Mouse (Mus musculus) midbrain, postnatal 0 days (tissue): ENCODE results near the gene Hhatl. TPM values are rescaled to one million over a fixed set of nuclear protein-coding genes. Genes with fewer than 3 reads are reported as not detected.

ENCODE experiments used
- ATAC-seq: fragments of 200-750 bp; cut with Nextera tagmentation; 2 replicates; pipeline ENCODE4 v1.8.0; 2017; ENCODE audit warnings: moderate number of reproducible peaks, mild to moderate bottlenecking, moderate TSS enrichment, moderate library complexity; ENCODE audit not compliant: low FRiP score
- DNase-seq: peaks from one replicate; pipeline ENCODE4 v3.0.0-alpha.2; 2015; ENCODE audit warnings: low spot score
- H3K27ac ChIP-seq: fragments of 300-500 bp; sonication (generic); 2 replicates; pipeline ENCODE4 v1.5.1; 2014; ENCODE audit warnings: low read depth, mild to moderate bottlenecking, low read length, mixed read lengths
- H3K27me3 ChIP-seq: fragments of 300-500 bp; sonication (generic); 2 replicates; pipeline ENCODE4 v1.6.1; 2014; ENCODE audit warnings: low read length, control low read depth, mixed read lengths; ENCODE audit not compliant: insufficient read depth
- H3K36me3 ChIP-seq: fragments of 300-500 bp; sonication (generic); 2 replicates; pipeline ENCODE4 v1.6.1; 2014; ENCODE audit warnings: low read length, control low read depth, mixed read lengths; ENCODE audit not compliant: insufficient read depth
- H3K4me1 ChIP-seq: fragments of 300-500 bp; sonication (generic); 2 replicates; pipeline ENCODE4 v1.6.1; 2014; ENCODE audit warnings: mild to moderate bottlenecking, control low read depth, antibody characterized with exemption, low read length, mixed read lengths; ENCODE audit not compliant: insufficient read depth
- H3K4me2 ChIP-seq: fragments of 300-500 bp; sonication (generic); 2 replicates; pipeline ENCODE4 v1.6.1; 2014; ENCODE audit warnings: low read depth, mild to moderate bottlenecking, low read length, mixed read lengths; ENCODE audit not compliant: poor library complexity, severe bottlenecking
- H3K4me3 ChIP-seq: fragments of 300-500 bp; sonication (generic); 2 replicates; pipeline ENCODE4 v1.5.1; 2014; ENCODE audit warnings: low read depth, mild to moderate bottlenecking, low read length, moderate library complexity
- H3K9ac ChIP-seq: fragments of 300-500 bp; sonication (generic); replicated peaks from 2 replicates; pipeline ENCODE4 v1.6.1; 2014; ENCODE audit warnings: mild to moderate bottlenecking, low read length, moderate library complexity, mixed read lengths; ENCODE audit not compliant: poor library complexity, severe bottlenecking
- H3K9me3 ChIP-seq: fragments of 300-500 bp; sonication (generic); 2 replicates; pipeline ENCODE4 v1.6.1; 2016; ENCODE audit warnings: low read length, control low read depth
- CTCF ChIP-seq: IDR thresholded peaks from 2 replicates; pipeline ENCODE4 v1.5.1; 2016; ENCODE audit warnings: antibody characterized with exemption, mild to moderate bottlenecking
- WGBS: fragments of 180-500 bp; shearing (Covaris S2); extraction: QIAGEN DNeasy Blood & Tissue Kit; methylation state at CpG from one replicate; pipeline ENCODE4 v1.1.7; 2014; 5-methylcytosine and 5-hydroxymethylcytosine counted together
- polyA plus RNA-seq: library from polyadenylated mRNA; unstranded; fragments of >200 nt; fragmentation: Nextera tagmentation; extraction: Ambion mirVana; gene quantifications from 2 replicates; pipeline ENCODE4 v1.2.1, GENCODE M21; 2015
- total RNA-seq: library from RNA; depleted of rRNA; stranded (reverse); fragments of >200 nt; gene quantifications from 2 replicates; pipeline ENCODE4 v1.2.3, GENCODE M21; 2014

The Hhatl gene
- total and polyA plus RNA-seq, 2 experiments from 2014 or later, result 0.99 to 1.5 TPM

- H3K4me3 ChIP-seq, result no peak overlapping the region
- no peaks in the 10 kb centered on the region for H3K27me3 ChIP-seq
- H3K27ac ChIP-seq, result no peak overlapping the region
- H3K4me1 ChIP-seq, result no peaks in the 10 kb centered on the region
- ATAC-seq, result no peak
- no peaks in the 10 kb centered on the region for H3K36me3 ChIP-seq
- no peaks in the 10 kb centered on the region for H3K9me3 ChIP-seq
- no peak overlapping the region for H3K9ac ChIP-seq
- H3K4me2 ChIP-seq, result no peak overlapping the region
- DNase-seq, result peak; percentile 60
- peak; percentile 64 for TF ChIP-seq CTCF
- WGBS, result 78% methylated on average over 6 of the region's 6 CpGs
Observed at GRCm38 (mm10) chr9:121830243-121830955, 38.1 kb upstream of the Hhatl start.

- Histone ChIP-seq H3K27me3 (no peaks in the 10 kb centered on the region), H3K9me3 (no peaks in the 10 kb centered on the region), H3K9ac (no peak overlapping the region), H3K27ac (no peak overlapping the region), H3K36me3 (no peaks in the 10 kb centered on the region), H3K4me3 (no peak overlapping the region), H3K4me1 (no peaks in the 10 kb centered on the region), H3K4me2 (no peak overlapping the region)
- DNase-seq (no peak), ATAC-seq (no peak)
- TF ChIP-seq CTCF, result no peak
- 73% methylated on average over 7 of the region's 7 CpGs for WGBS
Observed at GRCm38 (mm10) chr9:121829270-121829992, 37.1 kb upstream of the Hhatl start.

- TF ChIP-seq CTCF, result no peak
- Histone ChIP-seq H3K4me1 (no peaks in the 10 kb centered on the region), H3K4me3 (no peak overlapping the region), H3K9me3 (no peaks in the 10 kb centered on the region), H3K9ac (no peak overlapping the region), H3K36me3 (no peaks in the 10 kb centered on the region), H3K27me3 (no peaks in the 10 kb centered on the region), H3K27ac (no peak overlapping the region), H3K4me2 (no peak overlapping the region)
- ATAC-seq (no peak), DNase-seq (no peak)
- WGBS, result 75% methylated on average over 6 of the region's 6 CpGs
Observed at GRCm38 (mm10) chr9:121828314-121828713, 36.0 kb upstream of the Hhatl start.

- no peak for DNase-seq
- WGBS, result 91% methylated on average over 3 of the region's 3 CpGs
- H3K36me3 ChIP-seq, result no peaks in the 10 kb centered on the region
- H3K27me3 ChIP-seq, result no peaks in the 10 kb centered on the region
- H3K4me1 ChIP-seq, result no peaks in the 10 kb centered on the region
- TF ChIP-seq CTCF, result no peak
- H3K27ac ChIP-seq, result no peak overlapping the region
- ATAC-seq, result no peak
- H3K4me2 ChIP-seq, result no peak overlapping the region
- H3K4me3 ChIP-seq, result no peak overlapping the region
- no peak overlapping the region for H3K9ac ChIP-seq
- no peaks in the 10 kb centered on the region for H3K9me3 ChIP-seq
Observed at GRCm38 (mm10) chr9:121826356-121826755, 34.0 kb upstream of the Hhatl start.

- 0 out of 2 replicates have a peak, but pooled peaks cover 3% of the 10 kb centered on the region for H3K4me1 ChIP-seq
- 65% methylated on average over 7 of the region's 7 CpGs for WGBS
- ATAC-seq (0 out of 2 replicates have a peak, but pooled peaks have one; percentile 29), DNase-seq (peak; percentile 86)
- no peaks in the 10 kb centered on the region for H3K27me3 ChIP-seq
- H3K9me3 ChIP-seq, result no peaks in the 10 kb centered on the region
- no peak overlapping the region for H3K4me3 ChIP-seq
- TF ChIP-seq CTCF, result no peak
- H3K36me3 ChIP-seq, result no peaks in the 10 kb centered on the region
- no peak overlapping the region for H3K9ac ChIP-seq
- H3K4me2 ChIP-seq, result no peak overlapping the region
- no peak overlapping the region for H3K27ac ChIP-seq
Observed at GRCm38 (mm10) chr9:121823991-121824390, 31.7 kb upstream of the Hhatl start.

- Histone ChIP-seq H3K4me1 (0 out of 2 replicates have a peak, but pooled peaks cover 3% of the 10 kb centered on the region), H3K9ac (no peak overlapping the region), H3K27ac (0 out of 2 replicates have a peak overlapping the region, but pooled peaks have one; percentile 12), H3K4me3 (no peak overlapping the region), H3K27me3 (no peaks in the 10 kb centered on the region), H3K9me3 (no peaks in the 10 kb centered on the region), H3K4me2 (no peak overlapping the region), H3K36me3 (no peaks in the 10 kb centered on the region)
- DNase-seq, result peak; percentile 33
- 72% methylated on average over 1 of the region's 1 CpGs for WGBS
- 0 out of 2 replicates have a peak, but pooled peaks have one; percentile 6 for ATAC-seq
- TF ChIP-seq CTCF, result no peak
Observed at GRCm38 (mm10) chr9:121823051-121823450, 30.7 kb upstream of the Hhatl start.
